ENCODE assay signal across 14 mouse cellular contexts in the genomic region with DNA sequence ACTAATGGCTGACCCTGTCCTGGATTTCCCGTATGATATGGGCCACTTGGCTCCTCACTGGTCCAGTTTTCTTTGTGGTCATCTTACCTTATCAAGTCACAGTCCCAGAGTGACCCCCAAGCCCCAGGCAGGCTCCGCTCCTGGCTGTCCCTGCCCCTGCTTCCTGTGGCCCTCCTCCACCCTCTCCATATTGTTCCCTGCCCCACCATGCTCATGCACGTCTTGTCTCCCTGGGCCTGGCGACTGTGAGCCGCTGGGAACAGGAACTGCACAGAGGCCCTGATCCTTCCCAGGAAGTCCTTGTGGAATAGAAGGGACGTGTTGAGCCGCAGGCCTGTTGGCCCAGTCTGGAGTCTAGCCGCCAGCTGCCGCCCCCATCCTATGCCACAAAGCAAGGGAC. TPM values are rescaled to one million over a fixed set of nuclear protein-coding genes. Genes with fewer than 3 reads are reported as not detected.
A peak's percentile ranks its signal among the peaks of the same experiment; 100 is the strongest.
DNase-seq lines count a peak whose midpoint lies in the region; ATAC-seq and TF ChIP-seq lines count a peak whose summit lies in the region.
"Had no signal": no experiment of that assay in that cellular context is flagged by ENCODE, and none has a peak within 500 bp of the region (broad histone marks: within the 10 kb centered on the region; RNA-seq: fewer than 3 reads in every experiment).

No protein-coding gene starts in this region.

- ATAC-seq in hindbrain, embryonic 13.5 days (ENCODE audit: low FRiP score), result no peak
- no peak for ATAC-seq in liver, embryonic 16.5 days (ENCODE audit: low read depth)
- ATAC-seq in intestine, embryonic 16.5 days, result no peak
- ATAC-seq: forebrain, embryonic 15.5 days had no signal

- no peaks in the 10 kb centered on the region for H3K9me3 ChIP-seq in hindbrain, embryonic 10.5 days
- no peaks in the 10 kb centered on the region for H3K9me3 ChIP-seq in hindbrain, embryonic 13.5 days
- H3K9me3 ChIP-seq in E14TG2a.4 (ENCODE audit: low read length), result no peaks in the 10 kb centered on the region
- no peaks in the 10 kb centered on the region for H3K9me3 ChIP-seq in heart, embryonic 10.5 days
- H3K9me3 ChIP-seq in liver, embryonic 16.5 days (replicated peaks; ENCODE audit: control insufficient read depth, low read length), result no peaks in the 10 kb centered on the region
- no peaks in the 10 kb centered on the region for H3K9me3 ChIP-seq in intestine, embryonic 16.5 days (ENCODE audit: control insufficient read depth, low read length)
- H3K9me3 ChIP-seq: embryonic facial prominence, embryonic 15.5 days; forebrain, embryonic 15.5 days had no signal

- H3K27me3 ChIP-seq in hindbrain, embryonic 10.5 days (ENCODE audit: insufficient read depth, poor library complexity, severe bottlenecking), result peaks cover 24% of the 10 kb centered on the region
- peaks cover 21% of the 10 kb centered on the region for H3K27me3 ChIP-seq in hindbrain, embryonic 13.5 days
- peaks cover 23% of the 10 kb centered on the region for H3K27me3 ChIP-seq in E14TG2a.4 (ENCODE audit: insufficient read depth, low read length)
- no peaks in the 10 kb centered on the region for H3K27me3 ChIP-seq in heart, embryonic 10.5 days (ENCODE audit: insufficient read depth, poor library complexity, severe bottlenecking)
- H3K27me3 ChIP-seq in liver, embryonic 16.5 days (ENCODE audit: control insufficient read depth, insufficient read depth, low read depth, low read length), result no peaks in the 10 kb centered on the region
- no peaks in the 10 kb centered on the region for H3K27me3 ChIP-seq in intestine, embryonic 16.5 days (replicated peaks; ENCODE audit: control insufficient read depth, insufficient read depth, low read length)
- H3K27me3 ChIP-seq: embryonic facial prominence, embryonic 15.5 days had no signal

- peak overlapping the region; percentile 54 for H3K27ac ChIP-seq in hindbrain, embryonic 10.5 days
- H3K27ac ChIP-seq in hindbrain, embryonic 13.5 days, result no peak overlapping the region
- peak overlapping the region; percentile 83 for H3K27ac ChIP-seq in heart, embryonic 10.5 days
- 0 out of 2 replicates have a peak overlapping the region, but pooled peaks have one; percentile 0 for H3K27ac ChIP-seq in liver, embryonic 16.5 days (ENCODE audit: low read length)
- no peak overlapping the region for H3K27ac ChIP-seq in intestine, embryonic 16.5 days (ENCODE audit: low read length)
- H3K27ac ChIP-seq: embryonic facial prominence, embryonic 15.5 days; forebrain, embryonic 15.5 days had no signal

- TF ChIP-seq CTCF in E14TG2a.4 (conservative IDR thresholded peaks at IDR 0.05; ENCODE audit: low read length), result no peak

- H3K4me1 ChIP-seq in hindbrain, embryonic 10.5 days (replicated peaks), result peaks cover 60% of the 10 kb centered on the region
- peaks cover 23% of the 10 kb centered on the region for H3K4me1 ChIP-seq in hindbrain, embryonic 13.5 days (replicated peaks)
- H3K4me1 ChIP-seq in E14TG2a.4 (replicated peaks; ENCODE audit: low read depth, low read length), result peaks cover 73% of the 10 kb centered on the region
- peaks cover 84% of the 10 kb centered on the region for H3K4me1 ChIP-seq in heart, embryonic 10.5 days
- H3K4me1 ChIP-seq in liver, embryonic 16.5 days (ENCODE audit: control insufficient read depth, low read depth, low read length), result peaks cover 54% of the 10 kb centered on the region
- peaks cover 22% of the 10 kb centered on the region for H3K4me1 ChIP-seq in intestine, embryonic 16.5 days (ENCODE audit: control insufficient read depth, insufficient read depth, low read length)

- H3K36me3 ChIP-seq in hindbrain, embryonic 10.5 days, result no peaks in the 10 kb centered on the region
- no peaks in the 10 kb centered on the region for H3K36me3 ChIP-seq in hindbrain, embryonic 13.5 days
- H3K36me3 ChIP-seq in E14TG2a.4 (ENCODE audit: insufficient read depth, low read length), result no peaks in the 10 kb centered on the region
- no peaks in the 10 kb centered on the region for H3K36me3 ChIP-seq in heart, embryonic 10.5 days
- no peaks in the 10 kb centered on the region for H3K36me3 ChIP-seq in liver, embryonic 16.5 days (ENCODE audit: control insufficient read depth, insufficient read depth)
- no peaks in the 10 kb centered on the region for H3K36me3 ChIP-seq in intestine, embryonic 16.5 days (ENCODE audit: control insufficient read depth, insufficient read depth, low read length)
- H3K36me3 ChIP-seq: embryonic facial prominence, embryonic 15.5 days; forebrain, embryonic 15.5 days had no signal

- 60% methylated on average over 9 of the region's 9 CpGs for WGBS in hindbrain, embryonic 10.5 days
- 65% methylated on average over 9 of the region's 9 CpGs for WGBS in hindbrain, embryonic 13.5 days
- 51% methylated on average over 9 of the region's 9 CpGs for WGBS in heart, embryonic 10.5 days
- WGBS in liver, embryonic 16.5 days (ENCODE audit: insufficient replicate concordance), result 68% methylated on average over 9 of the region's 9 CpGs
- 69% methylated on average over 9 of the region's 9 CpGs for WGBS in intestine, embryonic 16.5 days

- no peak overlapping the region for H3K4me3 ChIP-seq in hindbrain, embryonic 10.5 days
- no peak overlapping the region for H3K4me3 ChIP-seq in hindbrain, embryonic 13.5 days
- peak overlapping the region; percentile 59 for H3K4me3 ChIP-seq in E14TG2a.4 (replicated peaks; ENCODE audit: low read length)
- no peak overlapping the region for H3K4me3 ChIP-seq in heart, embryonic 10.5 days
- H3K4me3 ChIP-seq in liver, embryonic 16.5 days (ENCODE audit: low read depth, low read length), result no peak overlapping the region
- H3K4me3 ChIP-seq in intestine, embryonic 16.5 days (ENCODE audit: low read length), result no peak overlapping the region
- H3K4me3 ChIP-seq: embryonic facial prominence, embryonic 15.5 days; forebrain, embryonic 15.5 days had no signal

- H3K4me2 ChIP-seq in hindbrain, embryonic 13.5 days, result no peak overlapping the region
- H3K4me2 ChIP-seq in liver, embryonic 16.5 days (ENCODE audit: low read depth, low read length), result no peak overlapping the region
- no peak overlapping the region for H3K4me2 ChIP-seq in intestine, embryonic 16.5 days (ENCODE audit: low read depth, low read length)
- H3K4me2 ChIP-seq: embryonic facial prominence, embryonic 15.5 days; forebrain, embryonic 15.5 days had no signal

- no peak for DNase-seq in hindbrain, embryonic 10.5 days (ENCODE audit: low spot score)
- DNase-seq in heart, embryonic 10.5 days (ENCODE audit: low spot score), result no peak
- DNase-seq in gastrocnemius, adult 8-10 months (ENCODE audit: low spot score in 2 of 2), result no peak
- no peak for DNase-seq in cerebellum, postnatal 4 days (ENCODE audit: low spot score in 2 of 2)
- DNase-seq: adrenal gland, postnatal 36 days; B cell, adult 2 months; right cerebral cortex, postnatal 14 days; thymus, adult 18-20 months had no signal

- no peak overlapping the region for H3K9ac ChIP-seq in hindbrain, embryonic 13.5 days
- no peak overlapping the region for H3K9ac ChIP-seq in liver, embryonic 16.5 days (ENCODE audit: low read depth, low read length)
- no peak overlapping the region for H3K9ac ChIP-seq in intestine, embryonic 16.5 days (ENCODE audit: low read depth, low read length)
- H3K9ac ChIP-seq: embryonic facial prominence, embryonic 15.5 days; forebrain, embryonic 15.5 days had no signal

RNA-seq across cellular contexts. Expression of gene Smad6, which starts 33.3 kb away (rescaled TPM):
- polyA plus RNA-seq in hindbrain, embryonic 10.5 days (2016; fragmentation: Nextera tagmentation; extraction: Ambion mirVana), result 5.3 and 6.7 TPM in 2 replicates
- 2.3 and 2.8 TPM in 2 replicates for polyA plus RNA-seq in hindbrain, embryonic 13.5 days (2015; fragmentation: Nextera tagmentation; extraction: Ambion mirVana)
- polyA plus RNA-seq in heart, embryonic 10.5 days (2016; fragmentation: Nextera tagmentation; extraction: Ambion mirVana), result 29.4 and 47.2 TPM in 2 replicates
- polyA plus RNA-seq in liver, embryonic 16.5 days (2015; fragmentation: Nextera tagmentation; extraction: Ambion mirVana), result 1.3 and 1.9 TPM in 2 replicates
- 1 to 10 TPM; 3.2 to 5.1 (median 3.6) TPM for total RNA-seq in gastrocnemius, adult 8-10 months (2022)
- 3.9 and 8.1 TPM in 2 replicates for polyA plus RNA-seq in intestine, embryonic 16.5 days (2015; fragmentation: Nextera tagmentation; extraction: Ambion mirVana)

Comparison
In these comparisons a context has a peak if more than half of its experiments do, and no peak if none do; other contexts are left out.
1. H3K27ac ChIP-seq: peak in hindbrain, embryonic 10.5 days (single experiment), heart, embryonic 10.5 days (single experiment) and liver, embryonic 16.5 days (single experiment); none in hindbrain, embryonic 13.5 days (single experiment) and intestine, embryonic 16.5 days (single experiment).